Mouse (Mus musculus) MEL (cell line): ENCODE results near the gene Phf1. TPM values are rescaled to one million over a fixed set of nuclear protein-coding genes. Genes with fewer than 3 reads are reported as not detected.
A peak's percentile ranks its signal among the peaks of the same experiment; 100 is the strongest.

ENCODE experiments used
- DNase-seq: peaks from one replicate; pipeline ENCODE4 v3.0.0; 2011; ENCODE audit warnings: low read depth, low spot score
- H3K27ac ChIP-seq: 2 replicates; pipeline ENCODE4 v1.5.1; 2012; ENCODE audit warnings: low read depth, mild to moderate bottlenecking, control low read depth, low read length, moderate library complexity; ENCODE audit not compliant: control insufficient read depth
- H3K27me3 ChIP-seq, 2 experiments: fragments of 150-350 bp in 1 of 2; sonication (generic) in 1 of 2; 2 replicates each; pipeline ENCODE4 v1.6.1; 2012; ENCODE audit warnings: low read length in 2 of 2, mild to moderate bottlenecking in 2 of 2, improper control_type of control experiment in 1 of 2, moderate library complexity in 1 of 2; ENCODE audit not compliant: insufficient read depth in 2 of 2, control insufficient read depth in 1 of 2
- H3K36me3 ChIP-seq, 2 experiments: 2 replicates each; pipeline ENCODE4 v1.6.1; 2012 to 2014; ENCODE audit warnings: low read length in 2 of 2, improper control_type of control experiment in 1 of 2, inconsistent platforms in 1 of 2, mild to moderate bottlenecking in 1 of 2; ENCODE audit not compliant: insufficient read depth in 2 of 2, control insufficient read depth in 1 of 2
- H3K4me1 ChIP-seq, 2 experiments: fragments of 150-350 bp in 1 of 2; sonication (generic) in 1 of 2; 2 replicates each; pipeline ENCODE4 v1.6.1; 2012; ENCODE audit warnings: low read length in 2 of 2, improper control_type of control experiment in 1 of 2, mild to moderate bottlenecking in 1 of 2; ENCODE audit not compliant: insufficient read depth in 2 of 2, control insufficient read depth in 1 of 2
- H3K4me3 ChIP-seq, 2 experiments: fragments of 150-350 bp in 1 of 2; sonication (generic) in 1 of 2; 2 replicates each; pipeline ENCODE4 v1.5.1; 2012; ENCODE audit warnings: low read depth in 2 of 2, low read length in 2 of 2, mild to moderate bottlenecking in 2 of 2, moderate library complexity in 2 of 2, control low read depth in 1 of 2, improper control_type of control experiment in 1 of 2; ENCODE audit not compliant: control insufficient read depth in 1 of 2, insufficient read depth in 1 of 2
- H3K79me2 ChIP-seq: 2 replicates; pipeline ENCODE4 v1.6.1; 2012; ENCODE audit warnings: mild to moderate bottlenecking, low read length, moderate library complexity; ENCODE audit not compliant: control insufficient read depth, poor library complexity, insufficient read depth
- H3K9ac ChIP-seq: 2 replicates; pipeline ENCODE4 v1.6.1; 2012; ENCODE audit warnings: low read depth, mild to moderate bottlenecking, control low read depth, low read length, moderate library complexity; ENCODE audit not compliant: control insufficient read depth, poor library complexity, severe bottlenecking
- H3K9me3 ChIP-seq: fragments of 150-350 bp; sonication (generic); replicated peaks from 2 replicates; pipeline ENCODE4 v1.6.1; 2012; ENCODE audit warnings: mild to moderate bottlenecking, low read length, improper control_type of control experiment, moderate library complexity; ENCODE audit not compliant: insufficient read depth
- BHLHE40 ChIP-seq: IDR thresholded peaks from 2 replicates; pipeline ENCODE4 v1.6.1; 2012; ENCODE audit warnings: low read depth, mild to moderate bottlenecking, inconsistent platforms, low read length, improper control_type of control experiment, borderline replicate concordance
- CHD1 ChIP-seq: IDR thresholded peaks from 2 replicates; pipeline ENCODE4 v1.6.1; 2012; ENCODE audit warnings: low read depth, mild to moderate bottlenecking, inconsistent platforms, low read length, improper control_type of control experiment
- CHD2 ChIP-seq: IDR thresholded peaks from 2 replicates; pipeline ENCODE4 v1.6.1; 2011; ENCODE audit warnings: low read length, improper control_type of control experiment
- CTCF ChIP-seq, 3 experiments: IDR thresholded peaks in 2 of 3; conservative IDR thresholded peaks in 1 of 3; 2 replicates each; pipeline ENCODE4 v1.5.1; 2011 to 2012; ENCODE audit warnings: low read length in 3 of 3, low read depth in 2 of 3, mild to moderate bottlenecking in 2 of 3, improper control_type of control experiment in 1 of 3, inconsistent platforms in 1 of 3, mixed read lengths in 1 of 3, moderate library complexity in 1 of 3; ENCODE audit not compliant: control insufficient read depth in 1 of 3, insufficient read depth in 1 of 3, poor library complexity in 1 of 3, severe bottlenecking in 1 of 3
- E2F4 ChIP-seq: IDR thresholded peaks from 2 replicates; pipeline ENCODE4 v1.6.1; 2011; ENCODE audit warnings: low read depth, low read length, improper control_type of control experiment, borderline replicate concordance
- EP300 ChIP-seq, 2 experiments: IDR thresholded peaks; 2 replicates each; pipeline ENCODE4 v1.6.1; 2011; ENCODE audit warnings: improper control_type of control experiment in 2 of 2, low read length in 2 of 2, low read depth in 1 of 2, mild to moderate bottlenecking in 1 of 2
- ETS1 ChIP-seq: IDR thresholded peaks from 2 replicates; pipeline ENCODE4 v1.6.1; 2012; ENCODE audit warnings: low read depth, mild to moderate bottlenecking, inconsistent platforms, low read length, improper control_type of control experiment, moderate library complexity
- GATA1 ChIP-seq: IDR thresholded peaks from 2 replicates; pipeline ENCODE4 v1.6.1; 2011; ENCODE audit warnings: low read depth, low read length, improper control_type of control experiment
- JUND ChIP-seq: IDR thresholded peaks from 2 replicates; pipeline ENCODE4 v1.6.1; 2011; ENCODE audit warnings: low read depth, mild to moderate bottlenecking, improper control_type of control experiment, low read length
- KAT2A ChIP-seq: conservative IDR thresholded peaks from 2 replicates; pipeline ENCODE4 v1.6.1; 2012; ENCODE audit warnings: low read depth, low read length, improper control_type of control experiment, inconsistent platforms
- MAFK ChIP-seq: IDR thresholded peaks from 2 replicates; pipeline ENCODE4 v1.6.1; 2011; ENCODE audit warnings: low read depth, mild to moderate bottlenecking, low read length, improper control_type of control experiment, borderline replicate concordance
- MAX ChIP-seq: IDR thresholded peaks from 2 replicates; pipeline ENCODE4 v1.6.1; 2011; ENCODE audit warnings: low read length, improper control_type of control experiment
- MAZ ChIP-seq: IDR thresholded peaks from 2 replicates; pipeline ENCODE4 v1.6.1; 2012; ENCODE audit warnings: low read depth, mild to moderate bottlenecking, inconsistent platforms, low read length, improper control_type of control experiment
- MXI1 ChIP-seq: IDR thresholded peaks from 2 replicates; pipeline ENCODE4 v1.6.1; 2011; ENCODE audit warnings: mild to moderate bottlenecking, low read depth, low read length, improper control_type of control experiment
- NELFE ChIP-seq: IDR thresholded peaks from 2 replicates; pipeline ENCODE4 v1.6.1; 2011; ENCODE audit warnings: low read depth, low read length, improper control_type of control experiment
- NRF1 ChIP-seq: IDR thresholded peaks from 2 replicates; pipeline ENCODE4 v1.6.1; 2014; ENCODE audit warnings: low read depth, mild to moderate bottlenecking, inconsistent platforms, low read length, improper control_type of control experiment, moderate library complexity; ENCODE audit not compliant: poor library complexity, insufficient read depth, severe bottlenecking
- POLR2A ChIP-seq, 2 experiments: IDR thresholded peaks; 2 replicates each; pipeline ENCODE4 v1.6.1; 2011 to 2012; ENCODE audit warnings: low read length in 2 of 2, mild to moderate bottlenecking in 2 of 2, control low read depth in 1 of 2, improper control_type of control experiment in 1 of 2, low read depth in 1 of 2, moderate library complexity in 1 of 2; ENCODE audit not compliant: control insufficient read depth in 1 of 2, insufficient read depth in 1 of 2, poor library complexity in 1 of 2
- POLR2AphosphoS5 ChIP-seq: IDR thresholded peaks from 2 replicates; pipeline ENCODE4 v1.6.1; 2012; ENCODE audit warnings: low read depth, borderline replicate concordance, mild to moderate bottlenecking, inconsistent platforms, low read length, moderate library complexity, mixed read lengths
- RAD21 ChIP-seq: IDR thresholded peaks from 2 replicates; pipeline ENCODE4 v1.6.1; 2011; ENCODE audit warnings: mild to moderate bottlenecking, low read depth, low read length, improper control_type of control experiment
- SIN3A ChIP-seq: IDR thresholded peaks from 2 replicates; pipeline ENCODE4 v1.6.1; 2012; ENCODE audit warnings: low read length, improper control_type of control experiment, inconsistent platforms
- SMC3 ChIP-seq: IDR thresholded peaks from 2 replicates; pipeline ENCODE4 v1.6.1; 2011; ENCODE audit warnings: low read depth, low read length, improper control_type of control experiment
- TAL1 ChIP-seq: IDR thresholded peaks from 2 replicates; pipeline ENCODE4 v1.6.1; 2012; ENCODE audit warnings: mild to moderate bottlenecking, inconsistent platforms, low read length, moderate library complexity, mixed read lengths
- TCF12 ChIP-seq: IDR thresholded peaks from 2 replicates; pipeline ENCODE4 v1.6.1; 2014; ENCODE audit warnings: low read depth, mild to moderate bottlenecking, inconsistent platforms, low read length, improper control_type of control experiment, moderate library complexity
- USF1 ChIP-seq: IDR thresholded peaks from 2 replicates; pipeline ENCODE4 v1.6.1; 2014; ENCODE audit warnings: low read depth, mild to moderate bottlenecking, inconsistent platforms, low read length, improper control_type of control experiment, moderate library complexity
- USF2 ChIP-seq, 2 experiments: IDR thresholded peaks; 2 replicates each; pipeline ENCODE4 v1.6.1; 2011 to 2012; ENCODE audit warnings: improper control_type of control experiment in 2 of 2, low read length in 2 of 2, borderline replicate concordance in 1 of 2, inconsistent platforms in 1 of 2, low read depth in 1 of 2, mild to moderate bottlenecking in 1 of 2; ENCODE audit not compliant: insufficient read depth in 1 of 2
- ZC3H11A ChIP-seq: IDR thresholded peaks from 2 replicates; pipeline ENCODE4 v1.6.1; 2012; ENCODE audit warnings: low read depth, mild to moderate bottlenecking, inconsistent platforms, low read length, improper control_type of control experiment
- ZKSCAN1 ChIP-seq: IDR thresholded peaks from 2 replicates; pipeline ENCODE4 v1.6.1; 2012; ENCODE audit warnings: low read depth, mild to moderate bottlenecking, inconsistent platforms, low read length, improper control_type of control experiment, moderate library complexity
- ZMIZ1 ChIP-seq: IDR thresholded peaks from 2 replicates; pipeline ENCODE4 v1.6.1; 2012; ENCODE audit warnings: low read depth, mild to moderate bottlenecking, inconsistent platforms, low read length, improper control_type of control experiment, moderate library complexity
- ZNF384 ChIP-seq: IDR thresholded peaks from 2 replicates; pipeline ENCODE4 v1.6.1; 2012; ENCODE audit warnings: low read depth, mild to moderate bottlenecking, inconsistent platforms, low read length, improper control_type of control experiment
- polyA plus RNA-seq, 2 experiments: library from polyadenylated mRNA; stranded (reverse) in 1 of 2; unstranded in 1 of 2; fragments of >175 nt in 1 of 2; fragments of >200 nt in 1 of 2; gene quantifications; 2 replicates each; pipeline versions ENCODE4 v1.2.1 to v1.2.4; 2012; ENCODE audit warnings: low replicate concordance in 2 of 2, low read depth in 1 of 2; ENCODE audit not compliant: insufficient read length in 2 of 2, insufficient read depth in 1 of 2, missing spikeins in 1 of 2
- total RNA-seq: library from RNA; depleted of rRNA; stranded (reverse); fragments of 300-350 nt; gene quantifications from 2 replicates; pipeline ENCODE4 v1.2.3, GENCODE M21; 2012

The Phf1 gene
- total and polyA plus RNA-seq, 3 experiments: 2.9 to 9.5 TPM; not detected in 1

DNA sequence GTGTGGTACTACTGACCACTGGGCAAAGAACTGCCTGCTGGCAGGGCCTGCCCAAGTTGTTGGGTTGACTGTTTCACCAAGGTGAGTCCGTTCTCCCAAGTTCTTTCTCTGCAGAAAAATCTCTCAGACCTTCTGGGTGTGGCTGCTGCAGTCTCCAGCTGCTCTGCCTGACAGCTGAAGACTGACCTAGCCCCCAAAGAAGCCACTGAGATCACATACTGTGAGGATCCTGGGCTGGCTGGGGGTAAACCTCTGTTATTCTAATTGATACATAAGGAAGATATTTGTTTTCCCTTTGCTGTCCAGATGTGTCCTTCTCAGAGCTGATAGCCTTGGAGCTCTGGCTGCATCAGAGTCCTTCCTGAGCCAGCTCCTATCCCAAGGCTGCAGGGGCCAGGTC lies 17.6 kb upstream of the Phf1 start:
- Histone ChIP-seq H3K4me3 (no peak overlapping the region), H3K36me3 (peaks cover 3 to 6% of the 10 kb centered on the region in 2 experiments), H3K27me3 (no peaks in the 10 kb centered on the region), H3K9me3 (no peaks in the 10 kb centered on the region), H3K27ac (no peak overlapping the region), H3K4me1 (peaks cover 6 to 7% of the 10 kb centered on the region in 2 experiments; a peak in 3 of 4 replicates), H3K9ac (no peak overlapping the region), H3K79me2 (peaks cover 26% of the 10 kb centered on the region)
- DNase-seq: no peak
- no peak for TF ChIP-seq MAFK
- TF ChIP-seq TAL1: no peak
- TF ChIP-seq ZNF384: no peak

DNA sequence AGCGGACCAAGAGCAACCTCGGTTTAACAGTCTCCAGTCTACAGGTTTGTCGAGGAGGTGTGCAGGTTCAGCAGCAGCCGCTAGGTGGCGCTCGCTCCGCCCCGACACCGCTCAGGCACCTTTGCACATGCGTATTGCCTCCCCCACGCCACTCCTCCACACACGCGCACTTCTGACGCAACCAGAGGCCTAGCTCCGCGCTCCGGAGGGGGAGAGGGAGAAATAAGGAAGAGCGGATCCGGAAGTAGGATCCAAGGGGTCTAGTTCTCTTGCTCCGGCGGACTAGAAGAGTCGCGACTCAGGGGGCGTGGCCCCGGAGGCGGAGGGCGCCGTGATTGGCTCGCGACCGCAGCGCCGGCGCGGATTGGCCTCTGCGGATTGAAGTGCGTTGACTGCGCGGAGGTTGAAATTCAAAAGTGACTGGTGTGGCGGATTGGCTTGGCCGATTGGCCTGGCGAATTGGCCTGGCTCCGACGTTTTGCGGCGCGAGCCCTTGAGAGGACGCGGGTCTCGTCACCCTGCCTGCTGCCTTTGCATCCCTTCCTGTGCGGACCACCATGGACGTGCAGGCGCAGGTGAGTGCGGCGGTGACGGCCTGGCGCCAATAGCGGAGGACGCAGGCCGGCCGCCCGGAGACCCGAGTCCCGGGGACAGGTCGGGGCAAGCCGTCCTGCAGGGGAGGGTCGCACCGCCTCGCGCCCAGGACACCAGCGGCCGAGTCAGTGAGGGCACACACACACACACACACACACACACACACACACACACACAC lies 16.0 kb upstream of the Phf1 start, which contains the start of gene Kifc5b:
Gene Kifc5b, plus strand, starts transcription at position 381 of the 772 bp plus-strand sequence.
- H3K9ac ChIP-seq: peak within 1 kb of the TSS; percentile 95
- H3K4me1 ChIP-seq: peaks cover 6 to 7% of the 10 kb centered on the region in 2 experiments; a peak in 3 of 4 replicates
- no peaks in the 10 kb centered on the region for H3K27me3 ChIP-seq
- H3K4me3 ChIP-seq: peak within 1 kb of the TSS; percentile 79 to 93
- DNase-seq: peak; percentile 99
- peak within 1 kb of the TSS; percentile 77 for H3K27ac ChIP-seq
- H3K36me3 ChIP-seq: peaks cover 6 to 8% of the 10 kb centered on the region in 2 experiments
- H3K9me3 ChIP-seq: no peaks in the 10 kb centered on the region
- H3K79me2 ChIP-seq: peaks cover 26% of the 10 kb centered on the region
- TF ChIP-seq CTCF (IDR thresholded peaks at IDR 0.05 in 2 of 3, conservative IDR thresholded peaks at IDR 0.05 in 1 of 3; ENCODE audit: control insufficient read depth in 1 of 3, insufficient read depth in 1 of 3, low read depth in 2 of 3, low read length in 3 of 3, poor library complexity in 1 of 3, severe bottlenecking in 1 of 3) (peak; percentile 88 to 99 (median 97)), SMC3 (peak; percentile 81), TAL1 (no peak), ZMIZ1 (peak; percentile 84; the same call in 1 of the 2 replicates), E2F4 (no peak), KAT2A (no peak; the same call in 1 of the 2 replicates), BHLHE40 (no peak), USF2 (IDR thresholded peaks at IDR 0.05; ENCODE audit: borderline replicate concordance in 1 of 2, insufficient read depth in 1 of 2, low read depth in 1 of 2, low read length in 2 of 2) (no peak), SIN3A (peak; percentile 95), ZC3H11A (no peak; the same call in 1 of the 2 replicates), USF1 (peak; percentile 52; the same call in 1 of the 2 replicates), NRF1 (peak; percentile 95), TCF12 (peak; percentile 60; the same call in 1 of the 2 replicates), MAFK (no peak), CHD2 (no peak), CHD1 (no peak), GATA1 (no peak), EP300 (IDR thresholded peaks at IDR 0.05; ENCODE audit: low read depth in 1 of 2, low read length in 2 of 2) (peak in 1 of 2 experiments; percentile 44; a peak in 1 of 4 replicates), ZKSCAN1 (no peak), ZNF384 (no peak), RAD21 (peak; percentile 50), POLR2A (IDR thresholded peaks at IDR 0.05; ENCODE audit: control insufficient read depth in 1 of 2, insufficient read depth in 1 of 2, low read depth in 1 of 2, low read length in 2 of 2, poor library complexity in 1 of 2) (peak; percentile 86 to 88), JUND (no peak; the same call in 1 of the 2 replicates), MAZ (peak; percentile 65; the same call in 1 of the 2 replicates), MXI1 (peak; percentile 92), NELFE (peak; percentile 83), POLR2AphosphoS5 (no peak), ETS1 (peak; percentile 75; the same call in 1 of the 2 replicates), MAX (peak; percentile 86)
